Mouse (Mus musculus): ENCODE results near the gene St3gal3. TPM values are rescaled to one million over a fixed set of nuclear protein-coding genes. Genes with fewer than 3 reads are reported as not detected.

St3gal3 gene
- polyA plus RNA-seq, 1 experiment = 71.2 TPM

DNA sequence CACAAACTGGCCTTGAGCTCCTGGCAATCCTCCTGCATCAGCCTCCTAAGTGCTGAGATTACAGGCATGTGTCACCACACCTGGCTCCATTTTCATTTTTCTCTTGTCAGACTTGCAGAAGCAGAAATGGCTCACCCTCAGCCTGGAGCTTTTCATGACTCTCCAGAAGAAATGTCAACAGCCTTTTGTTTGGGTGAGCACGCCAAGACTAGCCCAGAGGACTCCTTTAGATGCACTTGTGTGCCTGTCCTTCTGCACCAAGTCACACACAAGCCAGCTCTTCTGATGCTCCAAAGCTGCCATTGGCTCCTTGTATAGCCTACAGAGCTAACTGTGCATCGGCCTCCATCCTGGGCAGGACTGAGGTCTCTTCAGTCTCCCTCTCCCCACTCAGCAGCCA is 141.3 kb downstream of the St3gal3 start:
- H3K4me3 ChIP-seq (replicated peaks; ENCODE audit: insufficient read depth, low read depth, low read length) = no peak overlapping the region
- no peak overlapping the region for H3K27ac ChIP-seq (ENCODE audit: insufficient read depth, low read length)
- peak in 1 of 2 experiments; percentile 6 for DNase-seq
- TF ChIP-seq POLR2A (IDR thresholded peaks at IDR 0.05; ENCODE audit: borderline replicate concordance, insufficient read depth, low read length) (no peak), CTCF (IDR thresholded peaks at IDR 0.05; ENCODE audit: borderline replicate concordance, insufficient read depth, low read depth, low read length) (no peak)
- no peaks in the 10 kb centered on the region for H3K27me3 ChIP-seq (ENCODE audit: control insufficient read depth, insufficient read depth, low read length)
- H3K4me1 ChIP-seq (ENCODE audit: control insufficient read depth, insufficient read depth, low read length) = peaks cover 48% of the 10 kb centered on the region
- WGBS = 92% methylated on average over 2 of the region's 2 CpGs

DNA sequence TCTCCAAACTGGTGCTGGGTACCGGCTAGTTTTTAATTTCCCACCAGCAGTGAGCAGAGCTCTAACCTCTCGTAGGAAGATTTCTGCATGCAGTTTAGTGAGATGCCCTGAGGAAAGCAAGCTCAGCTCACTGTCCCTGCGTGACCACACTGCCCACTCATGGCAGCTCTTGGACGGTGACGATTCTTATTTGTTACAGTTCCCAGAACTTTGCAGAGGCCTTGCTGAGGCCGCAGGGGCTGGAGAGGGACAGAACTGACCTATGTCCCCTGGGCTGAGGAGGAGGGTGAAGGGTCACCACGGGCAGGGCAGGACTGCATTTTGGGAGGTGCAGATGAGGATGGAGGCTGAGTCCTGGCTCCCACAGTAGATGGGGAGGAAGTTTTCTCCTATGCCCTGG is 141.8 kb downstream of the St3gal3 start:
- 87% methylated on average over 7 of the region's 7 CpGs for WGBS
- TF ChIP-seq CTCF (IDR thresholded peaks at IDR 0.05; ENCODE audit: borderline replicate concordance, insufficient read depth, low read depth, low read length) (no peak), POLR2A (IDR thresholded peaks at IDR 0.05; ENCODE audit: borderline replicate concordance, insufficient read depth, low read length) (no peak)

DNA sequence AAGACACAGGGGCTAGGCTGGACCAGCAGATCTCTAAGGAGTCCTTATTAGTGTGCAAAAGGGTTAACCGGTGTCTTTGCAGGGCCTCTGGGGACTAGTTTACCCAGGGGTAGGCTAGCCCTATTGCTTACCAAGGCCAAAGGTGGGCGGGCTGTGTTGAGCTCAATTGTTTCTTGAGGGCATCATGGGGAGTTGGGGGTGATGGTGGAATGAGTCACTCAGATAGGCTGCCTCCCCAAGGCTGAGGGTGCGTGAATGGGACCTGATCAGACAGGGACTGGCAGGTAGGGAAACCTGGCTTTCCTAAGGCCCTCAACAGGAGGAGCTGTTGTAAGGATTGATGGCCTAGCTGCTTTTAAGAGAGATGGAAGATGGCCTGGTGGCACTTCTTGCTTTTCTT is 142.7 kb downstream of the St3gal3 start:
- 98% methylated on average over 3 of the region's 3 CpGs for WGBS
- DNase-seq = peak in 1 of 2 experiments; percentile 7
- H3K4me1 ChIP-seq (ENCODE audit: control insufficient read depth, insufficient read depth, low read length) = peaks cover 43% of the 10 kb centered on the region
- TF ChIP-seq CTCF (IDR thresholded peaks at IDR 0.05; ENCODE audit: borderline replicate concordance, insufficient read depth, low read depth, low read length) (no peak), POLR2A (IDR thresholded peaks at IDR 0.05; ENCODE audit: borderline replicate concordance, insufficient read depth, low read length) (no peak)
- no peak overlapping the region for H3K27ac ChIP-seq (ENCODE audit: insufficient read depth, low read length)
- H3K4me3 ChIP-seq (replicated peaks; ENCODE audit: insufficient read depth, low read depth, low read length) = no peak overlapping the region
- no peaks in the 10 kb centered on the region for H3K27me3 ChIP-seq (ENCODE audit: control insufficient read depth, insufficient read depth, low read length)

More for the DNA sequence above, 141.8 kb downstream of the St3gal3 start:
- peak in 1 of 2 experiments; percentile 6 for DNase-seq
- Histone ChIP-seq H3K4me3 (replicated peaks; ENCODE audit: insufficient read depth, low read depth, low read length) (no peak overlapping the region), H3K4me1 (ENCODE audit: control insufficient read depth, insufficient read depth, low read length) (peaks cover 47% of the 10 kb centered on the region), H3K27ac (ENCODE audit: insufficient read depth, low read length) (no peak overlapping the region), H3K27me3 (ENCODE audit: control insufficient read depth, insufficient read depth, low read length) (no peaks in the 10 kb centered on the region)

DNA sequence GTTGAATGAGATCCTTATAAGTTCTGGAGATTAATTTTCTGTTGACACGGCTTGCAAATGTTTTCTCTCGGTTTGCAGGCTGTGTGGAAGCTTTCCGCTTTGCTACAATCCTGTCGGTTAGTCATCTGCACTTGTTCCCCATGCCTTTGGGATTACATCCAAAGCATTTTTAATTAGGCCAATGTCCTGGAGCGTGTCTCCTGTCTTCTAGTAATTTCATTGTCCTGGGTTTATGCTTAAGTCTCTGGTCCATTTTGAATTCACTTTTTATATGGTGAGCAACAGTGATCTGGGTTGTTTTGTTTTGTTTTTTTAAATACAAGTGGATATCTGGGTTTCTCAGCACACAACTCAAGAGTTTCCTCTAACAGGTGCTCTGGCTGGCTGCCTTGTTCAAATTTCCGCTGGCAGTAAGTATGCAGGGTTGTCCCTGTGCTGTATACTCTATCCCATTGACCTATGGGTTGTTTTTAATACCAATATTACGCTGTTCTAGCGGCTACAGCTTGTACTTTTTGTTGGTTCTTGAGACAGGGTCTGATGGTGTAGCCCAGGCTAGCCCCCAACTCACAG is 143.6 kb downstream of the St3gal3 start:
- Histone ChIP-seq H3K27ac (ENCODE audit: insufficient read depth, low read length) (no peak overlapping the region), H3K27me3 (ENCODE audit: control insufficient read depth, insufficient read depth, low read length) (no peaks in the 10 kb centered on the region), H3K4me3 (replicated peaks; ENCODE audit: insufficient read depth, low read depth, low read length) (no peak overlapping the region), H3K4me1 (ENCODE audit: control insufficient read depth, insufficient read depth, low read length) (peaks cover 40% of the 10 kb centered on the region)
- 10% methylated on average over 8 of the region's 8 CpGs for WGBS
- peak; percentile 50 to 70 for DNase-seq
- TF ChIP-seq CTCF (IDR thresholded peaks at IDR 0.05; ENCODE audit: borderline replicate concordance, insufficient read depth, low read depth, low read length) = no peak
- TF ChIP-seq POLR2A (IDR thresholded peaks at IDR 0.05; ENCODE audit: borderline replicate concordance, insufficient read depth, low read length) = no peak

DNA sequence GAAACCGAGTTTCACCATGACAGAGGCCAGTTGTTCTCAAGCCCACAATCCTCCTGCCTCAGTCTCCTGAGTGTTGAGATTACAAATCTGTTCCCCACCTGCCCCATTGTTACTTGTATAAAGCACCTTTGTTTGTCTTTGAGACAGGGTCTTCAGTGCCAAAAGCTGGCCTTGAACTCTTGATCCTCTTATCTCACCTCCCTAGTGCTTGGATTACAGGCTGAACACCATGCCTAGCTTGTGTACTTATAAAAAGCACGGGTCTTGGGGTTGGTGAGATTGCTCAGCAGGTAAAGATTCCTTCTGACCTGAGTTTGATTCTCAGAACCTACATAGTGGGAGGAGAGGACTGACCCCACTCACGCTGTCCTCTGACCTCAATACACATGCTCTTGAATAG is 144.1 kb downstream of the St3gal3 start:
- 64% methylated on average over 3 of the region's 3 CpGs for WGBS
- Histone ChIP-seq H3K4me3 (replicated peaks; ENCODE audit: insufficient read depth, low read depth, low read length) (no peak overlapping the region), H3K4me1 (ENCODE audit: control insufficient read depth, insufficient read depth, low read length) (peaks cover 35% of the 10 kb centered on the region), H3K27ac (ENCODE audit: insufficient read depth, low read length) (no peak overlapping the region), H3K27me3 (ENCODE audit: control insufficient read depth, insufficient read depth, low read length) (no peaks in the 10 kb centered on the region)
- no peak for DNase-seq
- TF ChIP-seq CTCF (IDR thresholded peaks at IDR 0.05; ENCODE audit: borderline replicate concordance, insufficient read depth, low read depth, low read length) (no peak), POLR2A (IDR thresholded peaks at IDR 0.05; ENCODE audit: borderline replicate concordance, insufficient read depth, low read length) (no peak)

DNA sequence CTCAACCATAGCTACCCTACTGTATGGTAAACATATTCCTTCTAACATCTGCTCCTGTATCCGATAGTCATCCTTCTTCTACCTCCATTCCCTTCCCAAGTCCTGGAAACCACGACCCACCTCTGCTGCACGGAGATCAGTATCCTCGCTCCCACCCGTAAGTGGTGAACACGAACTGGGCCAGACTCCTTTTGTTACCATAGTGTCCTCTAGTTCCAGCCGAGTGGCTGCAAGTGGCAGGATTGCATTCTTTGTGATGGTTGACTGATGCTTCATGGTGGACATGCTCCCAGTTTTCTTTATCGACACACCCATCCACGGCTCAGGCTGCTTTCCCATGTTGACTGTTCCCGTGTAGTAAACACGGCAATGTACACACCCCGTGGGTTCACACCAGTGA is 144.9 kb downstream of the St3gal3 start:
- Histone ChIP-seq H3K4me3 (replicated peaks; ENCODE audit: insufficient read depth, low read depth, low read length) (no peak overlapping the region), H3K4me1 (ENCODE audit: control insufficient read depth, insufficient read depth, low read length) (peaks cover 38% of the 10 kb centered on the region), H3K27me3 (ENCODE audit: control insufficient read depth, insufficient read depth, low read length) (no peaks in the 10 kb centered on the region), H3K27ac (ENCODE audit: insufficient read depth, low read length) (no peak overlapping the region)
- TF ChIP-seq POLR2A (IDR thresholded peaks at IDR 0.05; ENCODE audit: borderline replicate concordance, insufficient read depth, low read length) (no peak), CTCF (IDR thresholded peaks at IDR 0.05; ENCODE audit: borderline replicate concordance, insufficient read depth, low read depth, low read length) (no peak)
- WGBS = 90% methylated on average over 12 of the region's 12 CpGs
- peak in 1 of 2 experiments; percentile 3 for DNase-seq

DNA sequence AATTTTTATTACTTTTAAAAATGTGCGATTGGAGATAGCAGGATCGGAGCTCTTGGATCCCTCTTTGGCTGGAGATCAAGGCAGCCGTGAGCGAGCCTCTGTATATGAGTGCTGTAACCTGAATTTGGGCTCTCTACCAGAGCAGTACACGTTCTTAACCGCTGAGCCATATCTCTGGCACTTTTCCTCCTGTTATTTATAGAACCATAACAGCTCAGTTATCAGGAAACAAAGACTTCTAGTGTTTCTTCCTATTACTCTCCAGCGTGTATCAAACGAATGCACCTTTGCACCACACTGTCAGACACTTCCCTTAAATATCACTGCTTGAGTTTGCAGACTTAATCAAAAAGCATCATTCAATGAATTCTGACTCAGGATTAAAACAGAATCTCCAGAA is 147.9 kb downstream of the St3gal3 start:
- H3K27ac ChIP-seq (ENCODE audit: insufficient read depth, low read length) = no peak overlapping the region
- peak in 1 of 2 experiments; percentile 32 for DNase-seq
- H3K4me3 ChIP-seq (replicated peaks; ENCODE audit: insufficient read depth, low read depth, low read length) = no peak overlapping the region
- H3K4me1 ChIP-seq (ENCODE audit: control insufficient read depth, insufficient read depth, low read length) = peaks cover 47% of the 10 kb centered on the region
- no peaks in the 10 kb centered on the region for H3K27me3 ChIP-seq (ENCODE audit: control insufficient read depth, insufficient read depth, low read length)
- TF ChIP-seq CTCF (IDR thresholded peaks at IDR 0.05; ENCODE audit: borderline replicate concordance, insufficient read depth, low read depth, low read length) = no peak
- TF ChIP-seq POLR2A (IDR thresholded peaks at IDR 0.05; ENCODE audit: borderline replicate concordance, insufficient read depth, low read length) = no peak
- 38% methylated on average over 8 of the region's 8 CpGs for WGBS

DNA sequence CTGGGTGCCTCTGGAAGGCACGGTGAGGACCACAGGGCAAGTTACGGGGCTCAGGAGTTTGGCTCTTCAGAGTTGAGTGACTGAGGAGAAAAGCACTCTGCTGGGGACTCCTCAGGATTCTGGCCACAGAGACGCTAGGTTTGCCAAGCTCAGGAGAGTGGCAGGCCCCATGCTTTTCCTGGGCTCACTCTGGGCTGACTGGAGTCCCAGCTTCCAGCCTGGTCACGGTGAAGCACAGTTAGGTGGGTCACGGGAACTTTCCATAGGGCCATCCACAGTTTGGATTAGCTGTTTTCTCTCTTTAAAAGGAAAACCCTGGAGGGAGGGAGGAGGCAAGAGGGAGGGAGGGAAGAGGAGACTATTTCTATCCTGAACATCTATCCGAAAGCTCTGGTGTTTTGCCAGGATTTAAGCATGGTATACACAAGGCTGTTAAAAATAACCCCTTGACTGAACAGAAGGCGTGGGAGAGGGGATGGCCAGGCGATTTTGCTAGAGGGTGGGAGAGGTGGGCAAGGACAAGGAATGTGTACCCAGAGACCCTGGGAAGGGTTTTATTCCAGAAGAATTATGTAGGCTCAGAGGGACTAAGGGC is 149.6 kb downstream of the St3gal3 start:
- peak; percentile 55 to 60 for DNase-seq
- H3K27ac ChIP-seq (ENCODE audit: insufficient read depth, low read length) = no peak overlapping the region
- no peak overlapping the region for H3K4me3 ChIP-seq (replicated peaks; ENCODE audit: insufficient read depth, low read depth, low read length)
- no peaks in the 10 kb centered on the region for H3K27me3 ChIP-seq (ENCODE audit: control insufficient read depth, insufficient read depth, low read length)
- H3K4me1 ChIP-seq (ENCODE audit: control insufficient read depth, insufficient read depth, low read length) = peaks cover 36% of the 10 kb centered on the region
- TF ChIP-seq CTCF (IDR thresholded peaks at IDR 0.05; ENCODE audit: borderline replicate concordance, insufficient read depth, low read depth, low read length) (no peak), POLR2A (IDR thresholded peaks at IDR 0.05; ENCODE audit: borderline replicate concordance, insufficient read depth, low read length) (no peak)
- 8% methylated on average over 8 of the region's 8 CpGs for WGBS

Data from cerebellum, adult 2 months (tissue).